Mouse (Mus musculus): ENCODE measurements around the gene Gm3542. TPM values are rescaled to one million over a fixed set of nuclear protein-coding genes. Genes with fewer than 3 reads are reported as not detected.
"Not testable (repeated sequence)": the region's sequence is repeated elsewhere in the genome, so short reads cannot be mapped to it uniquely, and the experiment has no call there.

Gm3542 gene
- total RNA-seq (2018; cell fraction: chromatin; rRNA removed): not detected
- not detected for total RNA-seq (2018; cell fraction: cytosol; rRNA removed)
- total RNA-seq (2018; cell fraction: nucleus; rRNA removed): not detected
- not detected in 3 replicates for polyA plus RNA-seq (2018)

DNA sequence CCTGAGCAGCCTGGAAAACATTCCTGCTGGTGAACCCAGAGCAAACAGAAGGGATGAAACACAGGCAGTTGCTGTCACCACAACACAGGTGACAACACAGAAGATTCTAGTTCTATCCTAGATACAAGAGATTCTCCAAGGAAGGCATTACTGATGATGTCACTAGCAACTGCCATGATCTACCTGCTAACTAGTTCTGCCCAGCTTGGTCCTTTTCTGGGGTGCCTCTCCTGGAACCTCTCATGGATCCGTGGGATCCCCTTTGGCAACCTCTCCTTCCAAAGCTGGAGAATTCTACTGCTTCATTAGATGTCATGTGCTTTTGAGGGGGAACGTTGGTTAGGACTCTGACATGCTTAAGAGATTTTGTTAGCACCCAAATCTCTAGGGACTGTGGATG lies at the start of gene Gm3542:
Gene Gm3542, minus strand, starts transcription at position 101 of the 400 bp plus-strand sequence.
- not testable (repeated sequence) for H3K36me3 ChIP-seq (ENCODE audit: inconsistent target)
- WGBS (ENCODE audit: missing documents): no CpG with 5 or more reads among the region's 2 CpGs

More for the DNA sequence above, at the start of gene Gm3542:
- H3K4me3 ChIP-seq (ENCODE audit: inconsistent target); H3K79me2 ChIP-seq (ENCODE audit: inconsistent target); H3K27ac ChIP-seq: not testable (repeated sequence)

Other genes with a start within 250 kb of the Gm3542 start
- not detected in 3 replicates for gene Gm8279, start 203.4 kb downstream of the Gm3542 start, polyA plus RNA-seq (2018)
- gene Gm3317, start 170.4 kb downstream of the Gm3542 start, polyA plus RNA-seq (2018): not detected in 3 replicates
- not detected in 3 replicates for gene Gm8271, start 149.1 kb downstream of the Gm3542 start, polyA plus RNA-seq (2018)
- not detected in 3 replicates for gene Gm3526, start 74.3 kb downstream of the Gm3542 start, polyA plus RNA-seq (2018)
- gene Gm3500, start 54.1 kb upstream of the Gm3542 start, polyA plus RNA-seq (2018): not detected in 3 replicates
- not detected in 3 replicates for gene Gm3194, start 120.5 kb upstream of the Gm3542 start, polyA plus RNA-seq (2018)
- gene Gm8246, start 142.9 kb upstream of the Gm3542 start, polyA plus RNA-seq (2018): not detected in 3 replicates
- not detected in 3 replicates for gene Gm3187, start 149.3 kb upstream of the Gm3542 start, polyA plus RNA-seq (2018)
- not detected in 3 replicates for gene Gm3488, start 166.7 kb upstream of the Gm3542 start, polyA plus RNA-seq (2018)
- gene Gm3532, start 203.6 kb upstream of the Gm3542 start, polyA plus RNA-seq (2018): not detected in 3 replicates